Mouse (Mus musculus) bone marrow macrophage, adult 2 months (primary cell): ENCODE measurements around the gene Pmm2.

Experiments
- CTCF ChIP-seq: IDR thresholded peaks from 2 replicates; pipeline ENCODE4 v1.5.1; 2012; ENCODE audit warnings: low read depth, mild to moderate bottlenecking, low read length, moderate library complexity
- POLR2A ChIP-seq: IDR thresholded peaks from 2 replicates; pipeline ENCODE4 v1.6.1; 2012; ENCODE audit warnings: mild to moderate bottlenecking, low read depth, low read length, borderline replicate concordance

- TF ChIP-seq POLR2A (no peak), CTCF (no peak)
These were observed 21.3 kb downstream of the Pmm2 start for GRCm38 (mm10) chr16:8658764-8659163.
